Mouse (Mus musculus) embryo, embryonic 9.5 days (tissue): ENCODE measurements around the gene Ccr6.
"Not testable (repeated sequence)": the region's sequence is repeated elsewhere in the genome, so short reads cannot be mapped to it uniquely, and the experiment has no call there.

Experiments
- DNase-seq: peaks from one replicate; pipeline ENCODE4 v3.0.0-alpha.2; 2017; ENCODE audit errors: extremely low spot score

Ccr6 gene

GRCm38 (mm10) chr17:8235743-8236142 is at the start of gene Ccr6:
Gene Ccr6, plus strand, starts transcription at chr17:8236043.
- DNase-seq = no peak

DNA sequence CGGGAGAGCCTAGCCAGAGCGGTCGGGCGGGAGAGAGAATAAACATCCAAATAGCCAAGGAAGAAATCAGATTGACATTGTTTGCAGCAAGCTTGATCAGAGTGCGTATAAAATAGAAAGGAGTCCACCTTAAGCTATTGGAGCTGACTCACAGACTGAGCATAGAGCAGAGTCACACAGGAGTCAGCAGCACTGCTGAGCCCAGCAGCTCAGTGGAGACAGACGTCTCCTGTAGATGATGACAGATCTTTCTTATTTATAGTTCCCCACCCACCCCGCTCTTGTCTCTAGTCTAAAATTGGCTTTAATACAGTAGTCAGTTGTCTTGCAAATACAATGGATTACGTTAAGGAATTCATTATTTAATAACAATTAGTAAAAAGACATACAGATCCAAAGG is 42.2 kb upstream of the Ccr6 start:
- DNase-seq = no peak

DNA sequence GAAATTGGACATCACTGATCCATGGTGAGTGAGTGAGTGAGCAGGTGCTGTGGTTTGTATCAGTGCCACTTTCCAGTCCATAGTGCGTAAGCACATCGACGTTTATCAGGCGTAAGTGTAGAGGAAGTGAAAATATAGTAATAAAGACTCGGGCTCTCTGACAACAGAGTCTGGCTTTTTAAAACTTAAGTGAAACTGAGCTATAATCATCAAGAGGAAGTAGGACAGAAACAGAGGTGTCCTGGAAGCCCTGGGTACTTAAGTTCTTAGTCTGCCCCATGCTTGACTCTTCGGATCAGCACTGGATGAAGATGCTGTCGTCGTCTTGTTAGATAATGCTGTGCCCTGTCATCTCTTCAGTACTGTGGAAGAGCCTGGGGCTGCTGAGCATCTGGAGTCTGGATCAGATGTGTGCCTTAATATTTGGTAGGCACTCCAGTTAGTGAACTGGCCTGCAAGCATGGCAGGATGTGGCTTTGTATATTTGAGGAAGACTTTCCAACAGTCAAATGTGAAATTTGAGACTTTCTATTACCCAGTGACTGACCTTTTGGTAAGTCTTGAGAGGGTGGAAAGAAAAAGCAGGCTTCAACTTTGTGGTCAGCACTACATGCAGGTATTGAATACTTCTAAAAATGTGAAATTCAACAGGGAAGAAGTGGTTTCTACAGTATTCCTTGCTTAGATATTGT is 40.0 kb upstream of the Ccr6 start:
- no peak for DNase-seq

GRCm38 (mm10) chr17:8197652-8198051 is 38.2 kb upstream of the Ccr6 start:
- no peak for DNase-seq

- DNase-seq = no peak
These were observed 36.5 kb upstream of the Ccr6 start for GRCm38 (mm10) chr17:8199067-8199935.

DNA sequence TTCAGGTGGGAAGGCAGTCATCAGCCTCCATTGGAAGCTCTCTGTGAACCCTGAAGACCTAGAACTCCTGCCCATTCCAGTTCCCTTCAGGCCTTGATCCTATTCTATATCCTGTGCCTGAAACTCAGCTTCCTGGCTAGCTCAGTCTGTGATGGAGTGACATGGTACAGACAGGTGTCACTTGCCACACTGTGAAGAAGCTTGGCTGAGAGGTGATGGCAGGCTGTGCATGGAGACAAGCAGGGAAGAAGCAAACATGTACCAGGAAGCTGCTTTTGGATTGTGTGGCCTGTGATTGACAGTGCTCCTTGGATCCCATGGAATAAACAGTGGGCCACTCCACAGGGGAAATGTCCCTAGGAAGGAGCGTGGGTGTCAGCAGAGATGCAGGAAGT is 35.9 kb upstream of the Ccr6 start:
- DNase-seq = no peak

GRCm38 (mm10) chr17:8203487-8203886 is 32.4 kb upstream of the Ccr6 start:
- DNase-seq = no peak

- DNase-seq = not testable (repeated sequence)
These were observed 30.6 kb upstream of the Ccr6 start for GRCm38 (mm10) chr17:8205221-8205631.

- no peak for DNase-seq
These were observed 29.2 kb upstream of the Ccr6 start for GRCm38 (mm10) chr17:8206691-8207090.

DNA sequence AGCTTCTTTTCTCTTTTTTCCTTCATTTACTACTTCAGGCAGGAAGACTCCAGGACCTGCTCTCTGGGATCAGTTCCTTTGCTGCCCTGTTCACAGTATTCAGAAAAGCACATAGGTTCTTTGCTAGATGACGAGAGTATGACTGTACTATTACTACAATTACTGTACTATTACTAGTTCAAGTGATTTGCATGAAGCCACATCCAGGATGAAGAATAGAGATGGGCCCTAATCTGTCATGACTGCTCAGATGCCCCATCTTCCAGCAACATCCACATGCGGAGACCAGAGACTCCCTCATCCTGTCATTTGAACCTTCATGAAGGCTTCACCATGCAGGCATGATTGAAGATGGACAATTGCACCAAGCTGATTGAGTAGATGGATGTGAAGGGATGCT is 26.1 kb upstream of the Ccr6 start:
- DNase-seq = no peak

DNA sequence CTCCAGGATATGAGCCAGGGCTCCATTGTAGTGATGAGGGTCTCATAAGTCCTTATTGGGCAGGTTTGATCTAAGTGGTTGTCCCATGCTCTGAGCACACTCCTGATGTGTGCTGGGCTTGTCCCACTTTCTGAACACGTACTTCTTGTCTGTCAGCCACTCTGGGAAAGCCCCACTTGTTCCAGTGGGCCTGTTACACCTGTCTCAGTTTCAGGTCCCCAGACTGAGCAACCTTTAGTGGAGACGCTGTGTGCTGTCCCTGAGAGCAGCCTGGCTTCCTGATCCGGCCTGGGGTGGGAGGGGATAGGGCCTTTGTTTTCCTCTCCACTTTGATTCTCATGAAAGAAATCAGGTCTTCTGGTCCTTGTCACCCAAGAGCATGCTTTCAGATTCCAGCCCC is 25.7 kb upstream of the Ccr6 start:
- DNase-seq = no peak

- no peak for DNase-seq
These were observed 25.2 kb upstream of the Ccr6 start for GRCm38 (mm10) chr17:8210675-8211074.

- no peak for DNase-seq
These were observed 24.4 kb upstream of the Ccr6 start for GRCm38 (mm10) chr17:8211399-8211798.

- no peak for DNase-seq
These were observed 21.5 kb upstream of the Ccr6 start for GRCm38 (mm10) chr17:8214369-8214768.

DNA sequence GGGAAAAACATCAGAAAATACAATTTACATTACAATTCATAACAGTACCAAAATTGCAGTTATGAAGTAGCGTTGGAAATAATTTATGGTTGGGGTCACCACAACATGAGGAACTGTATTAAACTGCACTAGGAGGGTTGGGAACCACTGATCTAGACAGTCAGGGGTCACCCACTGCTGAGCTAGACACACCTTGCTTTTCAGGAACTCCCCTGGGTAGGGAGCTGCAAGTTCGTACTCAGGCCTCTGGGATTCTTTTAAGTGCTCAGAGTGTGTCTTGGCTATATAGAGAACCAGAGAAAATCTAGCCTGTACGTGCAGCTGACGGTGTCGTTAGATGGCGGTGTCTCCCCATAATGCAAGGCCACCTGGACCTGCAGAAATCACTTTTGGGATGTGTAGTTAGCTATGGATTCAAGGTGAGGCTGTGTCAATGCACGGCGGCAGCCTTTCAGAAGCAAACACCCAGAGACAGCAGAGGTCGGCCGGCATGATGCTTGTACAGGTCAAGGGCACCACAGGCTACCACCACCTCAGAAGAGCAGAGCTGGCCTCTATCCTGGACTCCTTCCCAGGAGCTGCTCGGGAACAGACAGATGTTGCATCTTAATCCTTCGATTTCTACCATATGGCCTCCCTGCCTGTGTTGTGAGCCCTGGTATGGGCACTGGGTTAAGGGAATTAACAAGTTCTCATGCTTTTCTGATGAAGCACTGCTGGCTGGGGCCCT is 20.7 kb upstream of the Ccr6 start:
- no peak for DNase-seq

DNA sequence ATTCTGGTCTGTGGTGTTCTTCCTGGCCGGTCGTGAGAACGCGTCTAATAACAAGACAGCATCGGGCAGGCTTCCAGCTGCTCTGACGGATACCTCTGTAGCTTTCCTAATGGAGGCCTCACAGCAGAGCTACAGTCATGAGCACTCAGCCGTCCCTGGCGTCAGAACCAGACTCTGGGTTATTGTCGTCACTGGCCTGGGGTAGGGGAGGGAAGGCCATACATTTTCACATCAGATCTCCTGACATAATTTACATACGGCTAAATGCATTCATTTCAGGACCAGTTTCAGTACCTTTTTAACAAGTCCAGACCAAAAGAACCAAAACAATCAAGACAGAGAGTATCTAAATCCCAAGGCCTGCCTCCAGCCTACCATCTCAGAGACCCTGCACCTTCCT is 12.6 kb upstream of the Ccr6 start:
- DNase-seq = no peak

- DNase-seq = no peak
These were observed 11.8 kb upstream of the Ccr6 start for GRCm38 (mm10) chr17:8224072-8224471.

DNA sequence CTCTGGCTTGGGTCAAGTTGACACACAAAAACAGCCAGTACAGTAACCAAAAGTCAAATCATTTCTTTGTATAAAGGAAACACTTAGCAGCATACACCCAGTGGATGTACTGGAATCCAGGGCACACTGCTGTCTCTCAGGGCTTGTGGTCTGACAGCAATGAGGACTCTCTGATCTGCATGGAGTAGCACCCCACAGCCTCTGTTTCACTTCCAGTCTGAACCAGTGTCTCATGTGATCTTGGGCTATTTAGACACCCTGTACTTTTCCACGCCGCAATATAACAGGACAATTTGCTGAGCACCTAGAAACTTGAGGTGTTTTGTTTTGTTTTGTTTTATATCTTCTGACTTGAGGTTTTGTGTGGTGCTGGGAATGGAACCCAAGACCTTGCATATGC is 10.7 kb upstream of the Ccr6 start:
- DNase-seq = no peak

DNA sequence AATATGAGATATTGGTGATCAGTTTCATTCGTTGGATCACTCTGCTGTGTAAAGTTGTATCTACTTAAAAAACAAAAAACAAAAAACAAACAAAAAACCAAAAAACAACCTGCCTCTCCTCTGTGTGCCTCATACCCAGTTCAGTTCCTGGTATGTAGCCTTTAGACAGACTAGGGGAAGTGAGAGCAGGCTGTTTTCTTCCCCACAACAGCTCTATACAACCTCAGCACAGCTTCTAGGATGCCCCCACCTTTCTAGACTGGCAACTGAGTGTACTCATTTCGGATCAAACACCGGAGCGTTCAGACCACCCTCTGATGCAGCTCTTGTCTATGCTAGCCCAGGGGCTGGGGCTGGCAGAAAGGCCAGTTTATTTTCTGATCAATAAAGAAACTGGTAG is 10.1 kb upstream of the Ccr6 start:
- no peak for DNase-seq

GRCm38 (mm10) chr17:8228622-8229021 is 7.2 kb upstream of the Ccr6 start:
- no peak for DNase-seq

DNA sequence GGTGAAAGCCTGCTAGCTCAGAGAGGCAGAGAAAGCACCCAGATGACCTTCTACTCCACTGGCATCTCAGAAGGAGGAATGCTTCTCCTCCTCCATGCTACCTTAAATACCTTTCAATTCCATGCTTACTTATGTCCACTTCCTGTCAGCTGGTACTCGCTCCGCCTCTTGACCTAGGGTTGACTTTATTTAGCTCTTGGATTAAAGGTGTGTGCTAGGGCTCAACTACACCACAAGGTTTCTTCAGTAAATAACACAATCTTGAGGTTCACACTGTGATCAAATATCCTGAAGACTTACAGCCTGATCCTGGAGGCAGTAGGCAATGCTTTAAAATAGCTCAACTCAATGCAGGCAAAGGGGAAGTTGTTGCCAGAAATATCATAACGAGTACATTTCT is 6.2 kb upstream of the Ccr6 start:
- no peak for DNase-seq

DNA sequence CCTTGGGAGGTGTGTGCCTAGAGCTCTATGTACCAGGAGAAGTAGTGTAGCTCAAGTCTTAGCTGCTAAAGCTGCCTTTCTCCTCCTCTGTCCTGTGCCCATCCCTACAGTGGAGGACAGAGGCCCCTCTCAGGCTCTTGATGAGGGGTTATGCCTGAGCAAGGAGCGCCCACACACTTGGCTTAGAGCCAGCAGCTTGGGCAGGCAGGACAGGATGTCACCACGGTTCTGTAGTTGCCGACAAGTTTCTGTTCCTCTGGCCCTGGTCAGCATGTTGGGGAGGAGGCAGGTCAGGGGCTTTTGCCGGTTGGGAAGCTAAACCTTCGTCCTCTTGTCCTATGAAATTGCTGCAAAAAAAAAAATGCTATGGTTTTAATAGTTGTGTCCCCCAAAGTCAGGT is 3.8 kb upstream of the Ccr6 start:
- no peak for DNase-seq
